16 mouse cellular contexts compared by ENCODE assay signal in the genomic region with DNA sequence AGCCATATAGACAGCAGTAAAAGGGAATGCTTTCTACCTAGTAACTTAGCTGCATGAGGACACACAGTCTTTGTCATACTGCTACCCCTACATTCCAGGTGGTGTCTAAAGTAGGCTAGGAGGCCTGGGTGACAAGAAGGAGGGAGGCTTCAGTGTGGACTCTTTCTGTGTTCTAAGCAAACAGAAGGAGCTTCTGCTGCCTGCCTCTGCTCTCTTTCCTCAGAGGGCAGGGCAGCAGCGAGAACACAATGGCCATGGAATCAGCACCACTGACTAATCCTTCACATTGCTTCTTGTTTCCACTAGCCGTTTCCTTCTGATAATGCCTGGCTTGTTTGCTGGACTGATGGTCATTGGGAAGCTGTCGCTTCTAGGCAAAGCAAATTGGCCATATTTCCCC. TPM values are rescaled to one million over a fixed set of nuclear protein-coding genes. Genes with fewer than 3 reads are reported as not detected.
DNase-seq lines count a peak whose midpoint lies in the region; ATAC-seq and TF ChIP-seq lines count a peak whose summit lies in the region.
"Had no signal": no experiment of that assay in that cellular context is flagged by ENCODE, and none has a peak within 500 bp of the region (broad histone marks: within the 10 kb centered on the region; RNA-seq: fewer than 3 reads in every experiment).

No protein-coding gene starts in this region.

- 0 out of 2 replicates have a peak, but pooled peaks have one; percentile 20 for ATAC-seq in heart, embryonic 15.5 days (replicated peaks; ENCODE audit: insufficient number of reproducible peaks, insufficient read depth, low FRiP score, low read depth)
- ATAC-seq in lung, embryonic 15.5 days (ENCODE audit: borderline replicate concordance, extremely low read depth, low FRiP score, low TSS enrichment) = no peak

- 48% methylated on average over 3 of the region's 3 CpGs for WGBS in heart, embryonic 15.5 days
- 50% methylated on average over 3 of the region's 3 CpGs for whole genome bisulfite sequencing in lung, embryonic 15.5 days

- no peak for TF ChIP-seq POLR2A in brain, embryonic 14.5 days (IDR thresholded peaks at IDR 0.05; ENCODE audit: borderline replicate concordance, extremely low read depth, insufficient read depth, insufficient read length, poor library complexity, severe bottlenecking)

- no peak overlapping the region for H3K4me3 ChIP-seq in heart, embryonic 15.5 days
- H3K4me3 ChIP-seq in lung, embryonic 15.5 days = no peak overlapping the region
- H3K4me3 ChIP-seq: limb, embryonic 15.5 days; myocyte; neural tube, embryonic 15.5 days; stomach, embryonic 15.5 days had no signal

- H3K9me3 ChIP-seq in heart, embryonic 15.5 days (replicated peaks) = no peaks in the 10 kb centered on the region
- H3K9me3 ChIP-seq in lung, embryonic 15.5 days = no peaks in the 10 kb centered on the region
- H3K9me3 ChIP-seq: limb, embryonic 15.5 days; neural tube, embryonic 15.5 days; stomach, embryonic 15.5 days had no signal

- no peaks in the 10 kb centered on the region for H3K27me3 ChIP-seq in heart, embryonic 15.5 days
- no peaks in the 10 kb centered on the region for H3K27me3 ChIP-seq in lung, embryonic 15.5 days
- H3K27me3 ChIP-seq: limb, embryonic 15.5 days; neural tube, embryonic 15.5 days; stomach, embryonic 15.5 days had no signal

- TF ChIP-seq CTCF in brain, embryonic 14.5 days (IDR thresholded peaks at IDR 0.05; ENCODE audit: borderline replicate concordance, extremely low read depth, insufficient read depth, insufficient read length) = no peak

- H3K27ac ChIP-seq in heart, embryonic 15.5 days = peak overlapping the region; percentile 8; the same call in 1 of the 2 replicates
- H3K27ac ChIP-seq in lung, embryonic 15.5 days = 0 out of 2 replicates have a peak overlapping the region, but pooled peaks have one; percentile 29
- H3K27ac ChIP-seq: limb, embryonic 15.5 days; neural tube, embryonic 15.5 days; stomach, embryonic 15.5 days had no signal

- H3K36me3 ChIP-seq in heart, embryonic 15.5 days = no peaks in the 10 kb centered on the region; the same call in 1 of the 2 replicates
- H3K36me3 ChIP-seq in lung, embryonic 15.5 days = peaks cover 2% of the 10 kb centered on the region; the same call in 1 of the 2 replicates
- H3K36me3 ChIP-seq: neural tube, embryonic 15.5 days had no signal

- DNase-seq in embryo, embryonic 10 days (ENCODE audit: low spot score) = peak; percentile 20
- no peak for DNase-seq in embryo, embryonic 10.5 days (ENCODE audit: low spot score)
- no peak for DNase-seq in heart, adult 9 months (ENCODE audit: low spot score in 2 of 2)
- DNase-seq in lung, postnatal 25 days (ENCODE audit: low spot score) = no peak
- peak; percentile 28 for DNase-seq in brain, embryonic 14.5 days (ENCODE audit: low read depth)
- DNase-seq in right cerebral cortex, postnatal 14 days = no peak
- DNase-seq: cerebellum, adult 8-10 months; kidney, adult 9 months; kidney, postnatal 36 days; lung, adult 2 months had no signal

- H3K9ac ChIP-seq in heart, embryonic 15.5 days = no peak overlapping the region
- H3K9ac ChIP-seq in lung, embryonic 15.5 days = no peak overlapping the region
- H3K9ac ChIP-seq: limb, embryonic 15.5 days; neural tube, embryonic 15.5 days; stomach, embryonic 15.5 days had no signal

- H3K4me2 ChIP-seq in heart, embryonic 15.5 days = no peak overlapping the region
- H3K4me2 ChIP-seq in lung, embryonic 15.5 days = no peak overlapping the region
- H3K4me2 ChIP-seq: limb, embryonic 15.5 days; neural tube, embryonic 15.5 days; stomach, embryonic 15.5 days had no signal

- peaks cover 32% of the 10 kb centered on the region for H3K4me1 ChIP-seq in heart, embryonic 15.5 days (replicated peaks)
- H3K4me1 ChIP-seq in lung, embryonic 15.5 days = peaks cover 6% of the 10 kb centered on the region; the same call in 1 of the 2 replicates
- H3K4me1 ChIP-seq: stomach, embryonic 15.5 days had no signal

RNA-seq across cellular contexts. Expression of a gene that starts 40.4 kb away (rescaled TPM):
- polyA plus RNA-seq in heart, embryonic 15.5 days (2015; fragmentation: Nextera tagmentation; extraction: Ambion mirVana) = 0.30 and 0.51 TPM in 2 replicates
- polyA plus RNA-seq in lung, embryonic 15.5 days (2015; fragmentation: Nextera tagmentation; extraction: Ambion mirVana) = 0.34 and 0.44 TPM in 2 replicates
- polyA plus RNA-seq in brain, embryonic 14.5 days (2012; rRNA removed) = 23.4 and 28.4 TPM in 2 replicates

Comparison
In these comparisons a context has a peak if more than half of its experiments do, and no peak if none do; other contexts are left out.
1. DNase-seq: peak in embryo, embryonic 10 days (single experiment) and brain, embryonic 14.5 days (single experiment); none in embryo, embryonic 10.5 days (single experiment), heart, adult 9 months (0 of 2), lung, postnatal 25 days (single experiment) and right cerebral cortex, postnatal 14 days (single experiment).
2. RNA of a gene that starts 40.4 kb away (polyA plus RNA-seq): 23.4 to 28.4 TPM in brain, embryonic 14.5 days; 0.34 to 0.44 TPM in lung, embryonic 15.5 days and 0.30 to 0.51 TPM in heart, embryonic 15.5 days; every median in the first group is over 10 times any median in the second.